Mouse (Mus musculus) limb, embryonic 10.5 days (tissue): Measurements from ENCODE around the gene Fermt3. TPM values are rescaled to one million over a fixed set of nuclear protein-coding genes. Genes with fewer than 3 reads are reported as not detected.

ENCODE experiments used
- DNase-seq: peaks from one replicate; pipeline ENCODE4 v3.0.0-alpha.2; 2017; ENCODE audit warnings: low spot score
- H3K27ac ChIP-seq: fragments of 300-500 bp; sonication (generic); 2 replicates; pipeline ENCODE4 v1.5.1; 2016; ENCODE audit warnings: mild to moderate bottlenecking
- H3K27me3 ChIP-seq: fragments of 300-500 bp; sonication (generic); 2 replicates; pipeline ENCODE4 v1.6.1; 2016; ENCODE audit warnings: low read depth, mild to moderate bottlenecking; ENCODE audit not compliant: poor library complexity, severe bottlenecking
- H3K36me3 ChIP-seq: fragments of 300-500 bp; sonication (generic); 2 replicates; pipeline ENCODE4 v1.6.1; 2016; ENCODE audit warnings: mild to moderate bottlenecking, moderate library complexity
- H3K4me1 ChIP-seq: fragments of 300-500 bp; sonication (generic); 2 replicates; pipeline ENCODE4 v1.6.1; 2016
- H3K4me3 ChIP-seq: fragments of 300-500 bp; sonication (generic); 2 replicates; pipeline ENCODE4 v1.5.1; 2016; ENCODE audit warnings: mild to moderate bottlenecking, moderate library complexity
- H3K9me3 ChIP-seq: fragments of 300-500 bp; sonication (generic); replicated peaks from 2 replicates; pipeline ENCODE4 v1.6.1; 2016; ENCODE audit warnings: mild to moderate bottlenecking
- WGBS: fragments of 180-500 bp; shearing (Covaris S2); methylation state at CpG from one replicate; pipeline ENCODE4 v1.1.7; 2016; 5-methylcytosine and 5-hydroxymethylcytosine counted together
- polyA plus RNA-seq: library from polyadenylated mRNA; unstranded; fragments of >200 nt; fragmentation: Nextera tagmentation; extraction: Ambion mirVana; gene quantifications from 2 replicates; pipeline ENCODE4 v1.2.1, GENCODE M21; 2016

Fermt3 gene
- polyA plus RNA-seq, 1 experiment from 2014 or later: 7.5 TPM

- Histone ChIP-seq H3K27ac (0 out of 2 replicates have a peak overlapping the region, but pooled peaks have one; percentile 37), H3K9me3 (no peaks in the 10 kb centered on the region), H3K36me3 (peaks cover 14% of the 10 kb centered on the region), H3K4me1 (peaks cover 75% of the 10 kb centered on the region), H3K27me3 (peaks cover 3% of the 10 kb centered on the region; the same call in 1 of the 2 replicates), H3K4me3 (no peak overlapping the region; the same call in 1 of the 2 replicates)
- no peak for DNase-seq
- 86% methylated on average over 13 of the region's 13 CpGs for WGBS
Observed at GRCm38 (mm10) chr19:6972247-6972917, 46.9 kb downstream of the Fermt3 start.

- Histone ChIP-seq H3K4me1 (peaks cover 69% of the 10 kb centered on the region), H3K9me3 (no peaks in the 10 kb centered on the region), H3K4me3 (peak overlapping the region; percentile 8; the same call in 1 of the 2 replicates), H3K27me3 (peaks cover 3% of the 10 kb centered on the region; the same call in 1 of the 2 replicates), H3K36me3 (peaks cover 8% of the 10 kb centered on the region), H3K27ac (peak overlapping the region; percentile 37; the same call in 1 of the 2 replicates)
- DNase-seq: no peak
- WGBS: 13% methylated on average over 6 of the region's 6 CpGs
Observed at GRCm38 (mm10) chr19:6971644-6972043, 47.6 kb downstream of the Fermt3 start.

GRCm38 (mm10) chr19:6970460-6971085, 48.7 kb downstream of the Fermt3 start:
- peaks cover 59% of the 10 kb centered on the region for H3K4me1 ChIP-seq
- H3K36me3 ChIP-seq: peaks cover 10% of the 10 kb centered on the region
- H3K4me3 ChIP-seq: peak overlapping the region; percentile 66
- DNase-seq: no peak
- WGBS: 24% methylated on average over 11 of the region's 11 CpGs
- H3K9me3 ChIP-seq: no peaks in the 10 kb centered on the region
- H3K27ac ChIP-seq: peak overlapping the region; percentile 87
- H3K27me3 ChIP-seq: peaks cover 3% of the 10 kb centered on the region; the same call in 1 of the 2 replicates

GRCm38 (mm10) chr19:6969665-6970381, 49.4 kb downstream of the Fermt3 start:
- peaks cover 59% of the 10 kb centered on the region for H3K4me1 ChIP-seq
- H3K27ac ChIP-seq: peak overlapping the region; percentile 87
- peak overlapping the region; percentile 66 for H3K4me3 ChIP-seq
- H3K36me3 ChIP-seq: peaks cover 17% of the 10 kb centered on the region
- DNase-seq: peak; percentile 86
- peaks cover 3% of the 10 kb centered on the region; the same call in 1 of the 2 replicates for H3K27me3 ChIP-seq
- no peaks in the 10 kb centered on the region for H3K9me3 ChIP-seq
- WGBS: 1% methylated on average over 53 of the region's 55 CpGs

GRCm38 (mm10) chr19:6969291-6969664, 50.0 kb downstream of the Fermt3 start:
- peaks cover 3% of the 10 kb centered on the region; the same call in 1 of the 2 replicates for H3K27me3 ChIP-seq
- H3K27ac ChIP-seq: peak overlapping the region; percentile 87
- H3K9me3 ChIP-seq: no peaks in the 10 kb centered on the region
- no peak for DNase-seq
- H3K4me1 ChIP-seq: peaks cover 59% of the 10 kb centered on the region
- H3K4me3 ChIP-seq: peak overlapping the region; percentile 66
- WGBS: under 1% methylated on average over 20 of the region's 20 CpGs
- H3K36me3 ChIP-seq: peaks cover 23% of the 10 kb centered on the region

- Histone ChIP-seq H3K4me3 (peak overlapping the region; percentile 66), H3K27me3 (peaks cover 3% of the 10 kb centered on the region; the same call in 1 of the 2 replicates), H3K9me3 (no peaks in the 10 kb centered on the region), H3K27ac (peak overlapping the region; percentile 87; the same call in 1 of the 2 replicates), H3K4me1 (peaks cover 54% of the 10 kb centered on the region), H3K36me3 (peaks cover 29% of the 10 kb centered on the region)
- 12% methylated on average over 15 of the region's 15 CpGs for WGBS
- no peak for DNase-seq
Observed at GRCm38 (mm10) chr19:6968491-6969271, 50.6 kb downstream of the Fermt3 start.

- Histone ChIP-seq H3K4me1 (peaks cover 21% of the 10 kb centered on the region), H3K36me3 (peaks cover 69% of the 10 kb centered on the region), H3K27me3 (no peaks in the 10 kb centered on the region), H3K9me3 (no peaks in the 10 kb centered on the region), H3K4me3 (no peak overlapping the region), H3K27ac (no peak overlapping the region)
- DNase-seq: no peak
- WGBS: 85% methylated on average over 10 of the region's 10 CpGs
Observed at GRCm38 (mm10) chr19:6956461-6956860, 62.8 kb downstream of the Fermt3 start.

GRCm38 (mm10) chr19:6955424-6955823, 63.8 kb downstream of the Fermt3 start:
- Histone ChIP-seq H3K4me1 (peaks cover 23% of the 10 kb centered on the region), H3K4me3 (no peak overlapping the region), H3K36me3 (peaks cover 64% of the 10 kb centered on the region), H3K27me3 (no peaks in the 10 kb centered on the region), H3K9me3 (no peaks in the 10 kb centered on the region), H3K27ac (0 out of 2 replicates have a peak overlapping the region, but pooled peaks have one; percentile 10)
- WGBS: 69% methylated on average over 7 of the region's 7 CpGs
- no peak for DNase-seq

GRCm38 (mm10) chr19:6954046-6954445, 65.2 kb downstream of the Fermt3 start:
- peak; percentile 61 for DNase-seq
- H3K4me3 ChIP-seq: no peak overlapping the region
- no peaks in the 10 kb centered on the region for H3K9me3 ChIP-seq
- H3K36me3 ChIP-seq: peaks cover 51% of the 10 kb centered on the region
- WGBS: 56% methylated on average over 9 of the region's 9 CpGs
- H3K4me1 ChIP-seq: peaks cover 33% of the 10 kb centered on the region
- H3K27ac ChIP-seq: no peak overlapping the region
- no peaks in the 10 kb centered on the region for H3K27me3 ChIP-seq

- Histone ChIP-seq H3K27me3 (no peaks in the 10 kb centered on the region), H3K4me1 (peaks cover 33% of the 10 kb centered on the region), H3K4me3 (peak overlapping the region; percentile 62), H3K36me3 (peaks cover 37% of the 10 kb centered on the region), H3K27ac (0 out of 2 replicates have a peak overlapping the region, but pooled peaks have one; percentile 89), H3K9me3 (no peaks in the 10 kb centered on the region)
- DNase-seq: no peak
- WGBS: 16% methylated on average over 3 of the region's 3 CpGs
Observed at GRCm38 (mm10) chr19:6952712-6953037, 66.6 kb downstream of the Fermt3 start.

GRCm38 (mm10) chr19:6951994-6952711, 67.1 kb downstream of the Fermt3 start:
- H3K27me3 ChIP-seq: no peaks in the 10 kb centered on the region
- H3K36me3 ChIP-seq: peaks cover 32% of the 10 kb centered on the region
- peaks cover 33% of the 10 kb centered on the region for H3K4me1 ChIP-seq
- H3K4me3 ChIP-seq: peak overlapping the region; percentile 62
- H3K9me3 ChIP-seq: no peaks in the 10 kb centered on the region
- peak; percentile 72 for DNase-seq
- 3% methylated on average over 31 of the region's 31 CpGs for WGBS
- H3K27ac ChIP-seq: peak overlapping the region; percentile 89
